Mouse (Mus musculus): ENCODE measurements at regions not wholly inside any gene's neighbourhood (a gene's known extent, or its start where the extent isn't known, plus 50 kb on each side); places are given as distances from the start of the nearest gene placed in this dataset.

GRCm38 (mm10) chr6:53126776-53127175 lies 58.3 kb upstream of the Jazf1 start:
- H3K9me3 ChIP-seq (replicated peaks; ENCODE audit: insufficient read depth, low read length) = no peaks in the 10 kb centered on the region
- no peaks in the 10 kb centered on the region for H3K79me2 ChIP-seq (ENCODE audit: control insufficient read depth, insufficient read depth, low read length, poor library complexity)
- no peaks in the 10 kb centered on the region for H3K36me3 ChIP-seq (ENCODE audit: control insufficient read depth in 1 of 2, insufficient read depth in 2 of 2, low read length in 2 of 2)
- H3K27me3 ChIP-seq (ENCODE audit: control insufficient read depth in 1 of 2, insufficient read depth in 2 of 2, low read length in 2 of 2) = no peaks in the 10 kb centered on the region
- TF ChIP-seq MYB (IDR thresholded peaks at IDR 0.05; ENCODE audit: low read depth, low read length) (no peak), UBTF (IDR thresholded peaks at IDR 0.05; ENCODE audit: borderline replicate concordance, insufficient read depth, low read depth, low read length) (no peak), JUND (IDR thresholded peaks at IDR 0.05; ENCODE audit: low read depth, low read length) (no peak), POLR2AphosphoS5 (IDR thresholded peaks at IDR 0.05; ENCODE audit: borderline replicate concordance, low read depth, low read length) (no peak), RAD21 (IDR thresholded peaks at IDR 0.05; ENCODE audit: low read depth, low read length) (no peak)
- H3K9ac ChIP-seq (ENCODE audit: control insufficient read depth, low read depth, low read length, poor library complexity, severe bottlenecking) = no peak overlapping the region
- H3K4me3 ChIP-seq (ENCODE audit: control insufficient read depth in 1 of 2, insufficient read depth in 1 of 2, low read depth in 2 of 2, low read length in 2 of 2) = no peak overlapping the region
- no peaks in the 10 kb centered on the region for H3K4me1 ChIP-seq (ENCODE audit: control insufficient read depth in 1 of 2, insufficient read depth in 2 of 2, low read length in 2 of 2)
- DNase-seq (ENCODE audit: low read depth, low spot score) = no peak
- H3K27ac ChIP-seq (ENCODE audit: control insufficient read depth, low read depth, low read length) = no peak overlapping the region

GRCm38 (mm10) chr6:53124800-53125450 lies 56.5 kb upstream of the Jazf1 start:
- no peak for TF ChIP-seq USF1 (IDR thresholded peaks at IDR 0.05; ENCODE audit: low read depth, low read length)
- no peaks in the 10 kb centered on the region for H3K36me3 ChIP-seq (ENCODE audit: control insufficient read depth in 1 of 2, insufficient read depth in 2 of 2, low read length in 2 of 2)
- H3K9me3 ChIP-seq (replicated peaks; ENCODE audit: insufficient read depth, low read length) = no peaks in the 10 kb centered on the region
- no peaks in the 10 kb centered on the region for H3K27me3 ChIP-seq (ENCODE audit: control insufficient read depth in 1 of 2, insufficient read depth in 2 of 2, low read length in 2 of 2)
- no peaks in the 10 kb centered on the region for H3K79me2 ChIP-seq (ENCODE audit: control insufficient read depth, insufficient read depth, low read length, poor library complexity)
- DNase-seq (ENCODE audit: low read depth, low spot score) = no peak
- no peak overlapping the region for H3K9ac ChIP-seq (ENCODE audit: control insufficient read depth, low read depth, low read length, poor library complexity, severe bottlenecking)
- H3K4me1 ChIP-seq (ENCODE audit: control insufficient read depth in 1 of 2, insufficient read depth in 2 of 2, low read length in 2 of 2) = no peaks in the 10 kb centered on the region
- H3K4me3 ChIP-seq (ENCODE audit: control insufficient read depth in 1 of 2, insufficient read depth in 1 of 2, low read depth in 2 of 2, low read length in 2 of 2) = no peak overlapping the region
- no peak overlapping the region for H3K27ac ChIP-seq (ENCODE audit: control insufficient read depth, low read depth, low read length)

GRCm38 (mm10) chr6:53120385-53120784 lies 52.0 kb upstream of the Jazf1 start:
- no peak overlapping the region for H3K9ac ChIP-seq (ENCODE audit: control insufficient read depth, low read depth, low read length, poor library complexity, severe bottlenecking)
- H3K27me3 ChIP-seq (ENCODE audit: control insufficient read depth in 1 of 2, insufficient read depth in 2 of 2, low read length in 2 of 2) = no peaks in the 10 kb centered on the region
- no peaks in the 10 kb centered on the region for H3K9me3 ChIP-seq (replicated peaks; ENCODE audit: insufficient read depth, low read length)
- no peak for DNase-seq (ENCODE audit: low read depth, low spot score)
- no peak for TF ChIP-seq TCF12 (IDR thresholded peaks at IDR 0.05; ENCODE audit: low read depth, low read length)
- TF ChIP-seq SIN3A (IDR thresholded peaks at IDR 0.05; ENCODE audit: low read length) = no peak
- no peak for TF ChIP-seq RAD21 (IDR thresholded peaks at IDR 0.05; ENCODE audit: low read depth, low read length)
- no peak for TF ChIP-seq ETS1 (IDR thresholded peaks at IDR 0.05; ENCODE audit: low read depth, low read length)
- TF ChIP-seq RCOR1 (IDR thresholded peaks at IDR 0.05; ENCODE audit: low read depth, low read length) = no peak
- TF ChIP-seq USF2 (IDR thresholded peaks at IDR 0.05; ENCODE audit: borderline replicate concordance in 1 of 2, insufficient read depth in 1 of 2, low read depth in 1 of 2, low read length in 2 of 2) = no peak
- no peak for TF ChIP-seq ELF1 (IDR thresholded peaks at IDR 0.05; ENCODE audit: low read depth, low read length)
- no peak for TF ChIP-seq MAZ (IDR thresholded peaks at IDR 0.05; ENCODE audit: low read depth, low read length)
- no peak for TF ChIP-seq HCFC1 (IDR thresholded peaks at IDR 0.05; ENCODE audit: low read depth, low read length)
- TF ChIP-seq ZMIZ1 (IDR thresholded peaks at IDR 0.05; ENCODE audit: low read depth, low read length) = no peak
- TF ChIP-seq GATA1 (IDR thresholded peaks at IDR 0.05; ENCODE audit: low read depth, low read length) = no peak
- TF ChIP-seq MAX (IDR thresholded peaks at IDR 0.05; ENCODE audit: low read length) = no peak
- no peak for TF ChIP-seq MXI1 (IDR thresholded peaks at IDR 0.05; ENCODE audit: low read depth, low read length)
- TF ChIP-seq USF1 (IDR thresholded peaks at IDR 0.05; ENCODE audit: low read depth, low read length) = no peak
- TF ChIP-seq POLR2AphosphoS2 (IDR thresholded peaks at IDR 0.05; ENCODE audit: low read length) = no peak
- no peak for TF ChIP-seq E2F4 (IDR thresholded peaks at IDR 0.05; ENCODE audit: borderline replicate concordance, low read depth, low read length)
- TF ChIP-seq MEF2A (IDR thresholded peaks at IDR 0.05; ENCODE audit: extremely low read depth, insufficient replicate concordance, low read depth, low read length, poor library complexity, severe bottlenecking) = no peak
- no peak overlapping the region for H3K27ac ChIP-seq (ENCODE audit: control insufficient read depth, low read depth, low read length)
- no peaks in the 10 kb centered on the region for H3K36me3 ChIP-seq (ENCODE audit: control insufficient read depth in 1 of 2, insufficient read depth in 2 of 2, low read length in 2 of 2)
- no peak overlapping the region for H3K4me3 ChIP-seq (ENCODE audit: control insufficient read depth in 1 of 2, insufficient read depth in 1 of 2, low read depth in 2 of 2, low read length in 2 of 2)
- H3K4me1 ChIP-seq (ENCODE audit: control insufficient read depth in 1 of 2, insufficient read depth in 2 of 2, low read length in 2 of 2) = no peaks in the 10 kb centered on the region
- no peaks in the 10 kb centered on the region for H3K79me2 ChIP-seq (ENCODE audit: control insufficient read depth, insufficient read depth, low read length, poor library complexity)
